Mouse (Mus musculus) liver, adult 10 weeks (tissue): ENCODE results near the gene Uap1. TPM values are rescaled to one million over a fixed set of nuclear protein-coding genes. Genes with fewer than 3 reads are reported as not detected.

Source experiments
- polyA plus RNA-seq: library from polyadenylated mRNA; stranded (reverse); fragments of 350-450 nt; fragmentation: Illumina TruSeq; extraction: RNeasy Lipid Tissue Mini Kit (QIAGEN cat#74804); gene quantifications from one replicate; pipeline ENCODE4 v1.2.3, GENCODE M21; 2014; ENCODE audit warnings: low read depth, low replicate concordance

Gene Uap1
- 37.4 TPM for polyA plus RNA-seq

DNA sequence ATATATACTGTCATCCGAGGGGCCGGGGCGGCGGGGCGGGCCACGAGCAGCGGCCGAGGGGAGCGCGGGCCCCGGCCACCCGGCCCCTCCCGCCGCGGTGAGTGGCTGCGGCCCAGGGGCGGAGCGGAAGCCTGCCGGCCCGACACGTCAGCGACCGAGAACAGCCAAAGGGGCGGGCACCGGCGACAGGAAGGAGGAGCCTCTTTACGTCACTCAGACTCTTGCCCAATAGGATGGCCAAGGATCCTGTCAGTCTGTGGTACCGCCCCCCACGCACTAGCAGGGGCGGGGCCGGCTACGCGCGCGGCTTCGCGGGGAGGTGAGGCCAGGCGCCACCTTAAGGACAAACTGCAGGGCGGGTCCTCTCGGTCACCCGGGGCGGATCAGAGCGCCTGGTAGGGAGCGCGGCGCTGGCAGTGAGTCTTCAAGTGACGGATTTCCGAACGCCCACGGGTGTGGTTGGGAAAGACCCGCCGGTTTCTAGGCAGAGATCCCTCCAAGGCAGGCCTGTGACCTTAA lies at the start of gene Uap1:
Gene Uap1, minus strand, starts transcription at position 144 of the 519 bp plus-strand sequence.

DNA sequence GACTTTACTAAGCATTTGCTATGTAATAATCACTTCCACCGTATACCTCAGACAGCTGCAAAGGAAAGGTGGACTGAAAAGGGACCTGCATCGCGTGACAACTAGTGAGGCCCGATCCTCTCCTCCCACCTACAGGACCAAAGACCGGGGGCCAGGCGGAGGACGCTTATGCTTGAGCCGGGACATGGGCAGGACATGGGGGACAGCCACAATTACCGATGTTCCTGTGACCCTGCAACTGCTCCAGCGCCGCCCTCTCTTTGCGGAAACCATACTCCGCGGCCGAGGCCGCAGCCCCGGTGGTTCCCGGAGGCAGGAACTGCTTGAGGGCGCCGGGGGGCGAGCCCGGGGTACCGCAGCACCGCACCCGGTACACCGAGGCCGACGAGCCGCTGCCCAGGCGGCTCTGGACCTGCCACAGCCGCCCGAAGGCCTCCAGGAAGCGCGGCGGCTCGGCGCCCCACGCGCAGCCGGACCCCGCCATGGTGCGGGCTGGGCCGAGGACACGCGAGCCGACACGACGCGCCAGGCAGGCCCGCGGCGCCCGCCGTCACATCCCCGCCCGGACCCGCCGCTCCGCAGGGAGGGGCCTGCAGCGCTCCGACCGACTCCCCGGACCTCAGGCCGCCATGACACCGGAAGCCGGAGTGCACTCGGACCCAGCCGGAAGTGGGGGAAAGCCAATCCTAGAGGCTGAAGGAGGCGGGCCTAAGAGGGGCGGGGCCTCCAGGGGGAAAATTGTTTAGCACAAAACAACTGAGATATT lies 40.2 kb upstream of the Uap1 start, which contains the start of gene Uhmk1:
Gene Uhmk1, minus strand, starts transcription at position 641 of the 766 bp plus-strand sequence.

GRCm38 (mm10) chr1:170110516-170111332 lies 64.0 kb downstream of the Uap1 start, which contains the start of gene Ddr2:
Ddr2 (minus strand) TSS chr1:170110762.

Other genes starting within 250 kb of the Uap1 start
- not detected for gene Ccdc190, start 246.3 kb downstream of the Uap1 start, polyA plus RNA-seq
- 57.2 TPM for gene Hsd17b7, start 205.7 kb downstream of the Uap1 start, polyA plus RNA-seq
- gene Ddr2, start 64.2 kb downstream of the Uap1 start, polyA plus RNA-seq = 3.5 TPM
- gene Uhmk1, start 40.4 kb upstream of the Uap1 start, polyA plus RNA-seq = 35.3 TPM
- gene Sh2d1b2, start 57.8 kb upstream of the Uap1 start, polyA plus RNA-seq = not detected
- gene Sh2d1b1, start 102.4 kb upstream of the Uap1 start, polyA plus RNA-seq = 0.13 TPM
- gene Gm7694, start 131.4 kb upstream of the Uap1 start, polyA plus RNA-seq = 1.5 TPM
- gene Spata46, start 133.8 kb upstream of the Uap1 start, polyA plus RNA-seq = not detected